Comparison of ENCODE assay signal across 9 mouse cellular contexts in genomic region chr6:86599197-86599596, GRCm38 (mm10). TPM values are rescaled to one million over a fixed set of nuclear protein-coding genes. Genes with fewer than 3 reads are reported as not detected.
DNase-seq lines count a peak whose midpoint lies in the region; ATAC-seq lines count a peak whose summit lies in the region.
"Had no signal": no experiment of that assay in that cellular context is flagged by ENCODE, and none has a peak within 500 bp of the region (broad histone marks: within the 10 kb centered on the region; RNA-seq: fewer than 3 reads in every experiment).

No protein-coding gene starts in this region.

- no peaks in the 10 kb centered on the region for H3K9me3 ChIP-seq in midbrain, embryonic 10.5 days (replicated peaks)
- H3K9me3 ChIP-seq in midbrain, embryonic 15.5 days: no peaks in the 10 kb centered on the region
- no peaks in the 10 kb centered on the region for H3K9me3 ChIP-seq in limb, embryonic 15.5 days

- 23% methylated on average over 4 of the region's 4 CpGs for WGBS in midbrain, embryonic 10.5 days
- WGBS in midbrain, embryonic 15.5 days: 23% methylated on average over 4 of the region's 4 CpGs
- WGBS in limb, embryonic 15.5 days: 20% methylated on average over 4 of the region's 4 CpGs

- H3K4me3 ChIP-seq in midbrain, embryonic 10.5 days: no peak overlapping the region
- no peak overlapping the region for H3K4me3 ChIP-seq in midbrain, embryonic 15.5 days
- no peak overlapping the region for H3K4me3 ChIP-seq in limb, embryonic 15.5 days

- DNase-seq in midbrain, embryonic 10.5 days (ENCODE audit: low spot score): peak; percentile 75
- DNase-seq in embryo, embryonic 9.5 days (ENCODE audit: extremely low spot score): peak; percentile 67
- DNase-seq in kidney, adult 9 months: peak; percentile 87
- peak; percentile 79 to 88 for DNase-seq in spleen, postnatal 14 days (ENCODE audit: low spot score in 2 of 2)

- no peaks in the 10 kb centered on the region for H3K36me3 ChIP-seq in midbrain, embryonic 10.5 days
- no peaks in the 10 kb centered on the region for H3K36me3 ChIP-seq in midbrain, embryonic 15.5 days (replicated peaks)
- H3K36me3 ChIP-seq in limb, embryonic 15.5 days: no peaks in the 10 kb centered on the region

- H3K4me2 ChIP-seq in midbrain, embryonic 15.5 days: no peak overlapping the region
- H3K4me2 ChIP-seq in limb, embryonic 15.5 days: no peak overlapping the region

- H3K27ac ChIP-seq in midbrain, embryonic 10.5 days (replicated peaks): no peak overlapping the region
- H3K27ac ChIP-seq in midbrain, embryonic 15.5 days: no peak overlapping the region
- H3K27ac ChIP-seq in limb, embryonic 15.5 days: peak overlapping the region; percentile 84; the same call in 1 of the 2 replicates

- no peak for ATAC-seq in midbrain, embryonic 15.5 days (replicated peaks)
- peak; percentile 63 for ATAC-seq in granulocyte monocyte progenitor cell, adult 5-6 weeks (replicated peaks; ENCODE audit: poor library complexity, severe bottlenecking)
- no peak for ATAC-seq in limb, embryonic 15.5 days (ENCODE audit: insufficient number of reproducible peaks, low FRiP score, low TSS enrichment, low read depth)
- ATAC-seq in monocyte, adult 5-6 weeks (replicated peaks; ENCODE audit: insufficient number of reproducible peaks, low FRiP score, low TSS enrichment, poor library complexity, severe bottlenecking): peak; percentile 68; the same call in 1 of the 2 replicates
- ATAC-seq: Patski had no signal

- H3K27me3 ChIP-seq in midbrain, embryonic 10.5 days (ENCODE audit: low read depth, poor library complexity, severe bottlenecking): no peaks in the 10 kb centered on the region
- H3K27me3 ChIP-seq in midbrain, embryonic 15.5 days (replicated peaks): no peaks in the 10 kb centered on the region
- 0 out of 2 replicates have a peak, but pooled peaks cover 3% of the 10 kb centered on the region for H3K27me3 ChIP-seq in limb, embryonic 15.5 days
- H3K27me3 ChIP-seq: Patski had no signal

- 0 out of 2 replicates have a peak, but pooled peaks cover 9% of the 10 kb centered on the region for H3K4me1 ChIP-seq in midbrain, embryonic 10.5 days
- H3K4me1 ChIP-seq in midbrain, embryonic 15.5 days: no peaks in the 10 kb centered on the region
- peaks cover 16% of the 10 kb centered on the region for H3K4me1 ChIP-seq in limb, embryonic 15.5 days

- no peak overlapping the region for H3K9ac ChIP-seq in midbrain, embryonic 15.5 days
- no peak overlapping the region for H3K9ac ChIP-seq in limb, embryonic 15.5 days

RNA-seq across cellular contexts. Expression of gene Asprv1, which starts 28.8 kb away (rescaled TPM):
- 0.25 and 0.53 TPM in 2 replicates for polyA plus RNA-seq in midbrain, embryonic 10.5 days (2016; fragmentation: Nextera tagmentation; extraction: Ambion mirVana)
- polyA plus RNA-seq in midbrain, embryonic 15.5 days (2015; fragmentation: Nextera tagmentation; extraction: Ambion mirVana): 0.47 and 1.7 TPM in 2 replicates
- total RNA-seq in granulocyte monocyte progenitor cell, adult 5-6 weeks (2014; fragmentation: Nextera tagmentation): not detected in 2 replicates
- 0.98 TPM in 1 of 2 replicates, not detected in the other for total RNA-seq in granulocyte monocyte progenitor cell, adult 5-6 weeks (2017)
- polyA plus RNA-seq in limb, embryonic 15.5 days (2015; fragmentation: Nextera tagmentation; extraction: Ambion mirVana): 610 and 666 TPM in 2 replicates
- 0.29 to 0.96 TPM in 2 of 3 replicates, not detected in the other for total RNA-seq in monocyte, adult 5-6 weeks (2017)
- polyA plus RNA-seq: Patski had no signal

Comparison
In these comparisons a context has a peak if more than half of its experiments do, and no peak if none do; other contexts are left out.
1. ATAC-seq: peak in granulocyte monocyte progenitor cell, adult 5-6 weeks (single experiment) and monocyte, adult 5-6 weeks (single experiment); none in midbrain, embryonic 15.5 days (single experiment) and limb, embryonic 15.5 days (single experiment).
2. RNA of gene Asprv1, which starts 28.8 kb away (polyA plus RNA-seq): 610 to 666 TPM in limb, embryonic 15.5 days; 0.47 to 1.7 TPM in midbrain, embryonic 15.5 days and 0.25 to 0.53 TPM in midbrain, embryonic 10.5 days; every median in the first group is over 100 times any median in the second.
3. Peak in every context shown above with its lines, with median percentiles within 50 percentile points of each other: DNase-seq.